Mouse (Mus musculus): ENCODE measurements around the gene Rpl31.

Gene Rpl31

DNA sequence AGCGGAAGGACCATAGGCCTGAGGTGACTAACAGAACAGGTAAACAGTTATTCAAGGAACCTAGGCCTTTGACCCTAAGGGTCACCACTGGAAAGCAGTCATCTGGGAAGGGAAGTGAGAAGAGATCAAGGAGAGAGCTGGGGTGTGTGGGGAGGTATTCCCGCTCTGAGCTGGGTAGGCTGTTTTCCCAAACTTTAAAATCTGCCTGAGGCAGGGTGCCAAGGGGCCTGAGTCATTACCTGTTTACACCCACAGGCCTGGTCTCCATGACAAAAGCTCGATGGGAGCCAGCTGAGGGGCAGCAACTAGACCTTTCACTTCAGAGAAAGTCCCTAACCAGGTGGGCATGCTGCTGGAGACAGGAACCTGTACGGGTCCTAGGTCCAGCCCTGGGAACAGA is 31.6 kb downstream of the Rpl31 start:
- no peak for DNase-seq (ENCODE audit: low read depth, low spot score)

GRCm38 (mm10) chr1:39400173-39400572 is 32.5 kb downstream of the Rpl31 start:
- DNase-seq (ENCODE audit: low read depth, low spot score) = no peak

DNA sequence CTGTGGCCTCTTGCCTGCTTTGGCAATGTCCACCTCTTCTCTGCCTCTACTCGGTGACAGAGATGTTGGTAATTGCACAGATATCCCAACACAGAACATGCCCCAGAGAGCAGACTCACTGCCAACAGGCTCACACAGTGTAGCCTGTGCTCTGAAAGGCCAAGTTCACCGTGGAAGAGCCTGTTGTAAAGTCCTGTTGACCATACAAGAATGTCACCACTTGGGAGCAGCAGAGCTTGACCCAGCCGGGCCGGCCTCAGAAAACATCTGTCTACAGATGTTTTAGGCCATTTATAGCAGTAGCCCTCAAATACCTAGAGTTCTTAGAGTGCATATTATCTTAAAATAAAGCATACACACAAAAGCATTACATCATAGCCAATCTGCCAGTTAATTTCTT is 39.5 kb downstream of the Rpl31 start:
- no peak for DNase-seq (ENCODE audit: low read depth, low spot score)

DNA sequence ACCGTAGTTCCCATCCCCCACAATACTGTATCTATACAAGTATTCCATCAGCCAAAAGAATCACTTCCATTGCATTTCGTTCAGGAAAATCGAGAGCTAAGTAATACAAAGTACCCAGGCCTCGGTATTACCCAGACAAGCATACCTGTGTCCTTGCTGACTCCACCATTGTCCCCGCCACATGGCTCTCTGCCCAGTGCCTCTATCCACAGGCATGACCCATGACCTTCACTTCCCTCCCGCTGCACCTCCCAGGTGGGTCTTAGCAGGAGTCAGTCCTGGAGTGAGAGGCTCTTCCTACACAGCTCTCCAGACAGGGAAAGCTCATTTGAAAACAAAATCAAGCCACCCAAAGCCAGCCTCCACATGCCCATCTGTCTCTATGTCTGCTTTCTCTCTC is 40.5 kb downstream of the Rpl31 start:
- no peak for DNase-seq (ENCODE audit: low read depth, low spot score)

DNA sequence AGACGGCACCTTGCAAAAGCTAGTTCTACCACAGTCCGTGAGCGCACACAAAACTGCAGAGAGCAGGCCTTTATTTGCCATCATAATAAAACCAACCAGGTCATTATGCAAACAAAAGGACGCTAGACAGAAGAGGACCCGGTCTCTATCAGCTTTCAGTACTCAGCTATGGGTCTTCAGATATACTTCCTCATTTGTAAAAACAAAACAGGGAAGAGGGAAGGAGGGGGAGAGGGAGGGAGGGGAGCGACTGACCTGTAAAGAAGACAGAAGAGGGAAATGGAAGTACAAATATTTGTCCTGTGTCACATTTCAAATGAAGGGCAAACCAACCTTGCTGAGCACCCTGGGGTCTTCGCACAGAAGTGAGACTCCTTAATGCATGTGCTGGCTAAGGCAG is 41.0 kb downstream of the Rpl31 start:
- no peak for DNase-seq (ENCODE audit: low read depth, low spot score)

- no peak for DNase-seq (ENCODE audit: low read depth, low spot score)
These were observed 42.6 kb downstream of the Rpl31 start for GRCm38 (mm10) chr1:39410085-39410821.

DNA sequence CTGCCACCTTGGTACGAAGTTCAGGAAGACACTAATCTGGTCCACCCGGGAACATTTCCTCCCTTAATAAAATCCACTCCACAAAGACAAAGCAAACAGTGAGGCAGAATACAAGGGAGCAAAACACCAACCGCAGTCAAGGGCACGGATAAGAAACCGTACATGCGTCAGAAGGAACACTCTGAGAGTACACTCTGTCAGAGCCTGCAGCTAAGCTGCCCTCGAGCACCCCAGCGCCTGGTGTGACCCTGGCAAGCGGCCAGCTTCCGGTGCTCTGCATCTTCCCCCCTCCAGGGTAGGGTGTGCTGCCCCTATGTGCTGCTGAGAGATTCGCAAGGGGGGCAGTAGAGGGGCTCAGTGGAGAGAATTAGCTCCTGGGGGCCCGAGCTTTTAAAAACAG is 50.2 kb downstream of the Rpl31 start:
- DNase-seq (ENCODE audit: low read depth, low spot score) = no peak

- no peak for DNase-seq (ENCODE audit: low read depth, low spot score)
These were observed 51.2 kb downstream of the Rpl31 start for GRCm38 (mm10) chr1:39418852-39419251.

DNA sequence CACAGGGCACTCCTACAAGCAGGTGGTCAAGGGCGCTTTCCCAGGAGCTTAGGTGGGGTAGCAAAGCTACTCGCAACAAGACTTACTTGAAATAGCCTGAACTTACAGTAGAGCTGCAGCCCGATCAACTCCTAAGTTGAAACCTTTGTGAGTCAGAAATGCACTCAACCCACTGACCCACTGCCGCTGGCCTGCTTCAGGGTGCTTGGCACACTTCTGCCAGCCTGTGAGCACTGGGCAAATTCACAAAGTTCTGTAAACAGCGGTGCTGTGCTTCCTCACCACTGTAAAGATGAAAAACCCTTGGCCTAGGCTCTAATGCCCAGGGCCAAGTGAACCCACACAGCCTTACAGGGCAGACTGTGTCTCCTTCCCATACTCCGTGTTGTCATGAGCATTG is 53.3 kb downstream of the Rpl31 start:
- DNase-seq (ENCODE audit: low read depth, low spot score) = no peak
